Mouse (Mus musculus) liver, embryonic 12.5 days (tissue): ENCODE measurements at regions not wholly inside any gene's neighbourhood (a gene's known extent, or its start where the extent isn't known, plus 50 kb on each side); places are given as distances from the start of the nearest gene placed in this dataset.

Experiments
- ATAC-seq: fragments of 200-750 bp; cut with Nextera tagmentation; 2 replicates; pipeline ENCODE4 v1.8.0; 2017; ENCODE audit warnings: moderate number of reproducible peaks, mild to moderate bottlenecking, moderate library complexity
- H3K27ac ChIP-seq: fragments of 300-500 bp; sonication (generic); 2 replicates; pipeline ENCODE4 v1.5.1; 2016; ENCODE audit warnings: mild to moderate bottlenecking
- H3K27me3 ChIP-seq: fragments of 300-500 bp; sonication (generic); replicated peaks from 2 replicates; pipeline ENCODE4 v1.6.1; 2016; ENCODE audit warnings: mild to moderate bottlenecking, moderate library complexity
- H3K36me3 ChIP-seq: fragments of 300-500 bp; sonication (generic); 2 replicates; pipeline ENCODE4 v1.6.1; 2016; ENCODE audit warnings: mild to moderate bottlenecking, moderate library complexity
- H3K4me1 ChIP-seq: fragments of 300-500 bp; sonication (generic); 2 replicates; pipeline ENCODE4 v1.6.1; 2016
- H3K4me2 ChIP-seq: fragments of 300-500 bp; sonication (generic); 2 replicates; pipeline ENCODE4 v1.6.1; 2016; ENCODE audit warnings: mild to moderate bottlenecking, moderate library complexity
- H3K4me3 ChIP-seq: fragments of 300-500 bp; sonication (generic); 2 replicates; pipeline ENCODE4 v1.5.1; 2016; ENCODE audit warnings: mild to moderate bottlenecking, moderate library complexity
- H3K9ac ChIP-seq: fragments of 300-500 bp; sonication (generic); 2 replicates; pipeline ENCODE4 v1.6.1; 2016; ENCODE audit warnings: mild to moderate bottlenecking, moderate library complexity
- H3K9me3 ChIP-seq: fragments of 300-500 bp; sonication (generic); replicated peaks from 2 replicates; pipeline ENCODE4 v1.6.1; 2016; ENCODE audit warnings: mild to moderate bottlenecking, moderate library complexity
- WGBS: fragments of 180-500 bp; shearing (Covaris S2); methylation state at CpG from one replicate; pipeline ENCODE4 v1.1.7; 2016; ENCODE audit not compliant: insufficient replicate concordance; 5-methylcytosine and 5-hydroxymethylcytosine counted together

DNA sequence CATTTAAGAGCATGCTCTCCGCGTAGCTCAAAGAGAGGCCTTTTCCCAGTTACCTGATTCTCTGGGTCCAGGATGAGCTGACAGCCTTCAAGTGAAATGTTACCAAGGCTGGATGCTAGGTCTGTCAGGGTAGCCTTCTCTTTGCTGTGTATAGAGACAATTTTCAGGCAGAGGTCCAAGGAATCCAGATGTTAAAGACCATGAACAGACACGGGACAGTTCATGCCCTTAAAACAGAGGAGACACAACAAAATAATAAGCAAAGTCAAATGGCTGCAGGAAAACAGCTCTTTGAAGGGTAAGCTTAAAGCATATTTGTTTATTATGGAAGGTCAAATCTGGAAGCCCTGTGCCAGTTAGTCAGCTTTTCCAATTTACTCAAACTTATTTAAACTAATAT lies 352.8 kb downstream of the Rnd3 start:
- Histone ChIP-seq H3K27ac (no peak overlapping the region), H3K9ac (no peak overlapping the region), H3K36me3 (no peaks in the 10 kb centered on the region), H3K4me1 (no peaks in the 10 kb centered on the region), H3K4me2 (no peak overlapping the region), H3K27me3 (no peaks in the 10 kb centered on the region), H3K4me3 (no peak overlapping the region), H3K9me3 (no peaks in the 10 kb centered on the region; the same call in 1 of the 2 replicates)
- 78% methylated on average over 3 of the region's 3 CpGs for WGBS
- ATAC-seq: no peak

DNA sequence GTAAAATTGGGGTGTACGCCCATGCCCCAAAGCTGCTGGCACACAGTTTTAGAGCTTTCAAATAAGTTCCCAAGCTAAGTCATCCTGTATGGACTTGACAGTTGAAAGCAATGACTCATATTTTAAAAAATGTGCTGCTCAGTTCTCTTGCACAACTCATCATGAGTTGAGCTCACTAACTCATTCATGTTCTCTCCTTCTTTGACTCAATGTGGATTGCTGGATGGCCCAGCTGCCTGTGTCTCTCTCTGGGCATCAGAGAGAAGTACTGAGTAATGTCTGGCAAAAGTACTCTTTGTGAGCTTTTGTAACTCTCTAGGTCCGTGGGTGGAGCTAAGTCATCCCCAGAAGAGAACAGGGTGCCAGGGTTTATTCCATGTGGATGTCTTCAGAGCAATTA lies 355.3 kb downstream of the Rnd3 start:
- Histone ChIP-seq H3K9ac (no peak overlapping the region), H3K27me3 (no peaks in the 10 kb centered on the region), H3K4me3 (no peak overlapping the region), H3K36me3 (no peaks in the 10 kb centered on the region), H3K9me3 (no peaks in the 10 kb centered on the region; the same call in 1 of the 2 replicates), H3K27ac (no peak overlapping the region), H3K4me2 (no peak overlapping the region), H3K4me1 (no peaks in the 10 kb centered on the region)
- ATAC-seq: no peak
- WGBS: 58% methylated on average over 2 of the region's 2 CpGs

DNA sequence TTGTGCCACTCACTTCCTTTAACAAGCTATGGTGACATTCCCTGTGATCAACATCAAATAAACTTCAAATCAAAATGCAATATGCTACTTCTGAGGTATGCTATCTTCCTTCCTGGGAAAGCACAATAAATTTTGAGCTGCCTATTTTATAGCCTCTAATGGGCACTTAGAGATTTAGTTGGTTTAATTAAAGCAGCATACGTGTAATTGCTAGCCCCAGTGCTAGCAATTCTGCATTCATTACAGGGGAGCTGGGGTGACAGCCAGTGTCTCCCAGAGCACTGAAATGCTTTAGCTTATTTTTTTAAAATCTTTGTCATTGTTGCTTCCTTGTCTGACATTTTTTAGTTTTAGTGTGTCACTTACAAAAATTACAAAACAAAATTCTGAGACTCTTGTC lies 355.8 kb downstream of the Rnd3 start:
- no peak overlapping the region for H3K27ac ChIP-seq
- no peaks in the 10 kb centered on the region for H3K4me1 ChIP-seq
- H3K4me3 ChIP-seq: no peak overlapping the region
- no peaks in the 10 kb centered on the region for H3K27me3 ChIP-seq
- H3K36me3 ChIP-seq: no peaks in the 10 kb centered on the region
- no peak overlapping the region for H3K9ac ChIP-seq
- 76% methylated on average over 1 of the region's 1 CpGs for WGBS
- no peaks in the 10 kb centered on the region; the same call in 1 of the 2 replicates for H3K9me3 ChIP-seq
- ATAC-seq: no peak
- H3K4me2 ChIP-seq: no peak overlapping the region

DNA sequence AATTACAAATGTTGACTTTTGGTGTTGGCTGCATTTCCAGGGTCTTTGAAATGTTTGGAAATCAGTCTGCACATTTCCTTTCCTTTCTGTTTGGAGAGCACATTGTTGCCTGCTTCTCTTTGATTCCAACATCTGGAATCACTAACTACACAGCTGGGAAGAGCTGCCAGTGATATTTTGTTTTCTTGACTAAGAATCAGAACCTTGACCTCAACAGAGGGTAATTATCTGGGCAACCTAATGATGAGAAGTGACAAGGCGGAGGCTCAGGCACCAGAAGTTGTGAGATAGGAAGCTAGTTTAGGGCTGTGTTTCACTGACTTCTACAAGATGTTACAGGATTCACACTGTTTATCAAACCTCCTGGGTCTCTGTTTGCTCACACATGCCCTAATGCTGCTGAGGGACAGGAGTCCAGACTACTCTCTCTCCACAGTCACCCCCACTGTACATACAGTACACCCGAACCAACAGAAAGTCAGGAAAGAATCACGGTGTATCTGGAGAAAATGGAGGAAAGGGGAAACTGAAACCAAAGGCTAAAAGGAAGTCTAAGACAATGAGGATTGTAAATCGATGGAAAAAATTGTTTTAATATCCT lies 359.8 kb downstream of the Rnd3 start:
- H3K36me3 ChIP-seq: no peaks in the 10 kb centered on the region
- 45% methylated on average over 4 of the region's 4 CpGs for WGBS
- H3K9me3 ChIP-seq: no peaks in the 10 kb centered on the region; the same call in 1 of the 2 replicates
- no peak overlapping the region for H3K4me2 ChIP-seq
- no peak overlapping the region for H3K27ac ChIP-seq
- ATAC-seq: no peak; the same call in 1 of the 2 replicates
- H3K27me3 ChIP-seq: no peaks in the 10 kb centered on the region
- H3K4me3 ChIP-seq: no peak overlapping the region
- no peak overlapping the region for H3K9ac ChIP-seq
- H3K4me1 ChIP-seq: no peaks in the 10 kb centered on the region

DNA sequence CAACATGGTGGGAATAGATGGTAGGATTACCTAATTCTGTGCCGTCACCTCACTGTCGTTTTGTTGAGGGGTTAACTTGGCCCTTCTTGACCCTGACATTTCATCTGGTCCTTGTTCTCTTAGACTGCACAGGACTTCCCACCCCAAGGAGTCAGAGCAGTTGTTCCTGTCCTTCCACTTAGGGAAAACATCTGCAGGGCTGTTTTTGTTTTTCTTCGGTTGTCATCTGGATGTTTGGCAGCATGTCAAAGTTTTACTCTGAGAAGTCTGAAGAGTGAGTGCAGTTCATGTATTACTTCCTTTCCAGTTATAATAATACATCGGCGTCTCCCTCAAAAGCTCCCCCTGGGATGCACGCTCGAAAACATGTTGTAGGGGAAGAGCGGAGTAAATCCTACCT lies 376.8 kb downstream of the Rnd3 start:
- no peaks in the 10 kb centered on the region for H3K36me3 ChIP-seq
- no peak overlapping the region for H3K27ac ChIP-seq
- no peaks in the 10 kb centered on the region for H3K4me1 ChIP-seq
- no peak for ATAC-seq
- H3K4me2 ChIP-seq: no peak overlapping the region
- H3K4me3 ChIP-seq: no peak overlapping the region
- H3K27me3 ChIP-seq: no peaks in the 10 kb centered on the region
- 80% methylated on average over 8 of the region's 8 CpGs for WGBS
- H3K9ac ChIP-seq: no peak overlapping the region
- H3K9me3 ChIP-seq: no peaks in the 10 kb centered on the region

DNA sequence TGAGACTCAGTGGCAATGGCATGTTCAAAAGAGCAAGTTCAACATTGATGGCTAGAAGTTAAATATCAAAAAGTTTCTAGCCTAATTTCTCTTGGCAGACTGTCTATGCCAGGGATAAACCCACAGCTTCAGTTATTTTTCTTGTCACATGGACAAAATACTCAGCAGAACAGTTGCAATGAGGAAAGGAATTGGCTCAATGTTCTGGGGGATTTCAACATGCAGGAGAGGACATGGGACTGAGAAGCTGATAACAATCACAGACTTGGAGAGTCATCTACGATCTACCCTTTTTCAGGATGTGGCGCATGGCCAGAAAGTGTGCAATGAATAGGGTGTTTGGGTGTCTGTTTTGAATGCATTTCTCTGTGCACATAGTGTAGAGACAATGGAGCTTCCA lies 389.9 kb downstream of the Rnd3 start:
- no peaks in the 10 kb centered on the region for H3K4me1 ChIP-seq
- WGBS: 61% methylated on average over 2 of the region's 2 CpGs
- H3K27ac ChIP-seq: no peak overlapping the region
- no peaks in the 10 kb centered on the region for H3K9me3 ChIP-seq
- H3K9ac ChIP-seq: no peak overlapping the region
- H3K27me3 ChIP-seq: no peaks in the 10 kb centered on the region
- H3K4me2 ChIP-seq: no peak overlapping the region
- no peaks in the 10 kb centered on the region for H3K36me3 ChIP-seq
- H3K4me3 ChIP-seq: no peak overlapping the region
- no peak for ATAC-seq

- 70% methylated on average over 21 of the region's 21 CpGs for WGBS
- ATAC-seq: no peak
Measured at GRCm38 (mm10) chr2:50757837-50758541, 390.9 kb downstream of the Rnd3 start.

GRCm38 (mm10) chr2:50755616-50756450 lies 393.1 kb downstream of the Rnd3 start:
- ATAC-seq: no peak
- Histone ChIP-seq H3K9ac (no peak overlapping the region), H3K36me3 (no peaks in the 10 kb centered on the region), H3K27me3 (no peaks in the 10 kb centered on the region), H3K27ac (no peak overlapping the region), H3K4me2 (no peak overlapping the region), H3K9me3 (no peaks in the 10 kb centered on the region), H3K4me1 (no peaks in the 10 kb centered on the region), H3K4me3 (no peak overlapping the region)
- 62% methylated on average over 9 of the region's 9 CpGs for WGBS

More at GRCm38 (mm10) chr2:50757837-50758541, 390.9 kb downstream of the Rnd3 start:
- H3K4me1 ChIP-seq: no peaks in the 10 kb centered on the region
- no peaks in the 10 kb centered on the region for H3K9me3 ChIP-seq
- no peak overlapping the region for H3K4me2 ChIP-seq
- H3K4me3 ChIP-seq: no peak overlapping the region
- no peak overlapping the region for H3K9ac ChIP-seq
- H3K36me3 ChIP-seq: no peaks in the 10 kb centered on the region
- H3K27ac ChIP-seq: no peak overlapping the region
- no peaks in the 10 kb centered on the region for H3K27me3 ChIP-seq

GRCm38 (mm10) chr2:50755160-50755559 lies 393.8 kb downstream of the Rnd3 start:
- Histone ChIP-seq H3K27me3 (no peaks in the 10 kb centered on the region), H3K4me2 (no peak overlapping the region), H3K4me1 (no peaks in the 10 kb centered on the region), H3K9ac (no peak overlapping the region), H3K9me3 (no peaks in the 10 kb centered on the region), H3K36me3 (no peaks in the 10 kb centered on the region), H3K27ac (no peak overlapping the region), H3K4me3 (no peak overlapping the region)
- no peak for ATAC-seq
- 68% methylated on average over 6 of the region's 6 CpGs for whole genome bisulfite sequencing

DNA sequence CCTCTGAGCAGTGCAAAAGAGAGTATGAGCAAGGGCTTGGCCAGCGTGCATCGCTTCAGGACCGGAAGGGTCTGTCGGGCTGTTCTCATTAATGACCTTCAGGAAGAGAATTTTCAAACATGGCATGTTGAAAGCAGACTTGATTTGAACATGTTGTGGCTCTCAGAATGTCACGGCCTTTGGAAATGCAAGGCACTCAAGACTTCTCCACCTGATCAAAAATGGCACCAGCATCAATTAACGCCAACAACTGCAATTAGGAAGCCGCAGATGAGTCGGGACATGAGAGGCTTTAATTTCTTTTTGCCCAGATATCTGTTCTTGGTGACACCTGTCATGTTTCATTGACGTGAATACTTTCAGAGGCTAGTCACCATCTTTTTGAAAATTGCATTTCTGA lies 396.5 kb downstream of the Rnd3 start:
- H3K4me1 ChIP-seq: no peaks in the 10 kb centered on the region
- H3K36me3 ChIP-seq: no peaks in the 10 kb centered on the region
- H3K9me3 ChIP-seq: no peaks in the 10 kb centered on the region
- H3K4me3 ChIP-seq: no peak overlapping the region
- H3K4me2 ChIP-seq: no peak overlapping the region
- H3K27ac ChIP-seq: no peak overlapping the region
- no peaks in the 10 kb centered on the region for H3K27me3 ChIP-seq
- no peak overlapping the region for H3K9ac ChIP-seq
- 71% methylated on average over 9 of the region's 9 CpGs for WGBS
- no peak for ATAC-seq

DNA sequence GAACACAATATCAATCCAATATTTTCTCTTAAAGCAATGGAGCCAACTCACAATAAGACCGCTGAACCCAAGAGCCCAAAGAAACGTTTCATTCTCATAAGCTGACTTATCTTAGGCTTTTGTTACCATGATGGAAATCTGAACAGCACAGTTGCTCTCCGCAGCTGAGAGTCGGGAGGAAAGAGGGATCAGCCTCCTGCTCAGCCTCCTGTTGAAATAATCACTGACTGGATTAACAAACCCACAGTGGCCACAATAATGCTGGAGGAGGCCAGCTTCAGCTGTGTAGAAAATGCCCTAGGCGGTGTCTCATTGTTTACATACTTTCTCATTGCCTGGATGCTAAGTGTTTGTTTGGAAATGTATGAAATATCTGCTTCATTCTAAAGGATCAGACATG lies 398.1 kb downstream of the Rnd3 start:
- no peak overlapping the region for H3K27ac ChIP-seq
- no peak for ATAC-seq
- H3K4me2 ChIP-seq: no peak overlapping the region
- H3K4me3 ChIP-seq: no peak overlapping the region
- no peaks in the 10 kb centered on the region for H3K9me3 ChIP-seq
- WGBS: 61% methylated on average over 5 of the region's 5 CpGs
- no peaks in the 10 kb centered on the region for H3K27me3 ChIP-seq
- no peaks in the 10 kb centered on the region for H3K4me1 ChIP-seq
- H3K9ac ChIP-seq: no peak overlapping the region
- no peaks in the 10 kb centered on the region for H3K36me3 ChIP-seq

DNA sequence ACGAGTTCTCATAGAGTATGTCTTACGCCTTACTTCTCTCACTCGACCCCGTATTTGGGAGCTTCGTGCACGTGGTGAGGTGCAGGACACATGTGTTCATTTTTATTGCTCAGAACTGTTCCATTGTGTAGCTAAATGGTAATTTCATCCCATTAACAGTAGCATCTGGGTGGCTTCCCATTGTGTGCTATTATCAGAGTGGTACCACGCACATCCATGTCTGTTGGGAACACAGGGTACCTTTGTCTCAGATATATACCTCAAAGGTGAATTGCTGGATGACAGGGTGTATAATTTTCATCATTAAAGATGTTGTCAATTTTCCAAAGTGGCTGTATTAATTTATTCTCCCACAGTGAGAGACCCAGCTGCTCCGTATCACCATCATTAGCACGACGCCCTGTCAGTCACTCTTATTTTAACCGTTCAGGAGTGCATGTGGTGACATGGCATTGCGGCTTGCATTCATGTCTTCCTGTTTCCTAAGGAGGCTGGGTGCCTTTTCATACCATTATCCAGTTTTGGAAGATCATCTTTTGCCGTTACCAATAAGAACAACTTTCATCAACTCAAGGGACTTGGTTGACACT lies 404.2 kb downstream of the Rnd3 start:
- H3K36me3 ChIP-seq: no peaks in the 10 kb centered on the region
- WGBS: 78% methylated on average over 13 of the region's 13 CpGs
- H3K4me1 ChIP-seq: no peaks in the 10 kb centered on the region
- H3K9ac ChIP-seq: no peak overlapping the region
- no peak overlapping the region for H3K27ac ChIP-seq
- H3K27me3 ChIP-seq: no peaks in the 10 kb centered on the region
- no peak for ATAC-seq
- no peak overlapping the region for H3K4me2 ChIP-seq
- H3K4me3 ChIP-seq: no peak overlapping the region
- no peaks in the 10 kb centered on the region for H3K9me3 ChIP-seq
